Comparison of ENCODE assay signal across 12 mouse cellular contexts in genomic region chr16:4659326-4659725, GRCm38 (mm10). TPM values are rescaled to one million over a fixed set of nuclear protein-coding genes. Genes with fewer than 3 reads are reported as not detected.
A peak's percentile ranks its signal among the peaks of the same experiment; 100 is the strongest.
DNase-seq lines count a peak whose midpoint lies in the region; ATAC-seq lines count a peak whose summit lies in the region.
"Had no signal": no experiment of that assay in that cellular context is flagged by ENCODE, and none has a peak within 500 bp of the region (broad histone marks: within the 10 kb centered on the region; RNA-seq: fewer than 3 reads in every experiment).

No protein-coding gene starts in this region.

- no peak overlapping the region for H3K4me2 ChIP-seq in hindbrain, embryonic 13.5 days
- H3K4me2 ChIP-seq in hindbrain, embryonic 11.5 days (replicated peaks; ENCODE audit: low read depth, low read length): no peak overlapping the region
- H3K4me2 ChIP-seq in neural tube, embryonic 12.5 days (replicated peaks): peak overlapping the region; percentile 23; the same call in 1 of the 2 replicates
- peak overlapping the region; percentile 34; the same call in 1 of the 2 replicates for H3K4me2 ChIP-seq in forebrain, embryonic 12.5 days
- no peak overlapping the region for H3K4me2 ChIP-seq in stomach, embryonic 16.5 days (ENCODE audit: low read depth, low read length)
- H3K4me2 ChIP-seq: liver, embryonic 15.5 days had no signal

- H3K36me3 ChIP-seq in hindbrain, embryonic 13.5 days: peaks cover 47% of the 10 kb centered on the region
- 0 out of 2 replicates have a peak, but pooled peaks cover 2% of the 10 kb centered on the region for H3K36me3 ChIP-seq in hindbrain, embryonic 11.5 days (ENCODE audit: control insufficient read depth, insufficient read depth, low read length)
- H3K36me3 ChIP-seq in neural tube, embryonic 12.5 days: peaks cover 28% of the 10 kb centered on the region
- H3K36me3 ChIP-seq in forebrain, embryonic 12.5 days (replicated peaks): peaks cover 15% of the 10 kb centered on the region
- no peaks in the 10 kb centered on the region for H3K36me3 ChIP-seq in stomach, embryonic 16.5 days (ENCODE audit: control insufficient read depth, insufficient read depth, low read length)

- DNase-seq in hindbrain, embryonic 11.5 days (ENCODE audit: low spot score): no peak
- DNase-seq in neural tube, embryonic 10.5 days (ENCODE audit: extremely low spot score, low spot score): no peak
- DNase-seq: adrenal gland, postnatal 14 days; cerebellum, adult 9-11 months; right cerebral cortex, postnatal 25 days had no signal

- no peak overlapping the region for H3K4me3 ChIP-seq in hindbrain, embryonic 13.5 days
- H3K4me3 ChIP-seq in hindbrain, embryonic 11.5 days (ENCODE audit: low read depth, low read length): no peak overlapping the region
- no peak overlapping the region for H3K4me3 ChIP-seq in neural tube, embryonic 12.5 days
- H3K4me3 ChIP-seq in forebrain, embryonic 12.5 days (replicated peaks): no peak overlapping the region
- H3K4me3 ChIP-seq in stomach, embryonic 16.5 days (replicated peaks; ENCODE audit: low read length): no peak overlapping the region
- H3K4me3 ChIP-seq: liver, embryonic 15.5 days; myocyte had no signal

- no peaks in the 10 kb centered on the region for H3K9me3 ChIP-seq in hindbrain, embryonic 13.5 days
- H3K9me3 ChIP-seq in hindbrain, embryonic 11.5 days (ENCODE audit: control insufficient read depth, low read length): no peaks in the 10 kb centered on the region
- no peaks in the 10 kb centered on the region for H3K9me3 ChIP-seq in neural tube, embryonic 12.5 days
- H3K9me3 ChIP-seq in forebrain, embryonic 12.5 days: no peaks in the 10 kb centered on the region
- H3K9me3 ChIP-seq in stomach, embryonic 16.5 days (replicated peaks; ENCODE audit: control insufficient read depth, low read length): no peaks in the 10 kb centered on the region
- H3K9me3 ChIP-seq: liver, embryonic 15.5 days had no signal

- ATAC-seq in hindbrain, embryonic 13.5 days (ENCODE audit: low FRiP score): no peak
- ATAC-seq in hindbrain, embryonic 11.5 days (ENCODE audit: low FRiP score): no peak
- no peak for ATAC-seq in neural tube, embryonic 12.5 days (ENCODE audit: low FRiP score, low read depth)
- peak; percentile 27; the same call in 1 of the 2 replicates for ATAC-seq in forebrain, embryonic 12.5 days (ENCODE audit: low FRiP score)
- ATAC-seq in stomach, embryonic 16.5 days (ENCODE audit: insufficient read depth, low FRiP score): no peak
- ATAC-seq in erythroblast, adult 5-6 weeks (replicated peaks; ENCODE audit: low FRiP score, poor library complexity, severe bottlenecking): no peak

- peaks cover 18% of the 10 kb centered on the region for H3K4me1 ChIP-seq in hindbrain, embryonic 13.5 days (replicated peaks)
- H3K4me1 ChIP-seq in hindbrain, embryonic 11.5 days (replicated peaks; ENCODE audit: control insufficient read depth, insufficient read depth, low read length): no peaks in the 10 kb centered on the region
- peaks cover 11% of the 10 kb centered on the region; the same call in 1 of the 2 replicates for H3K4me1 ChIP-seq in neural tube, embryonic 12.5 days
- H3K4me1 ChIP-seq in forebrain, embryonic 12.5 days: peaks cover 27% of the 10 kb centered on the region
- peaks cover 19% of the 10 kb centered on the region for H3K4me1 ChIP-seq in stomach, embryonic 16.5 days (ENCODE audit: control insufficient read depth, insufficient read depth, low read length)

- H3K27me3 ChIP-seq in hindbrain, embryonic 13.5 days: no peaks in the 10 kb centered on the region
- H3K27me3 ChIP-seq in hindbrain, embryonic 11.5 days (ENCODE audit: control insufficient read depth, insufficient read depth, low read length): no peaks in the 10 kb centered on the region
- no peaks in the 10 kb centered on the region for H3K27me3 ChIP-seq in neural tube, embryonic 12.5 days (replicated peaks)
- H3K27me3 ChIP-seq in forebrain, embryonic 12.5 days: no peaks in the 10 kb centered on the region
- H3K27me3 ChIP-seq in stomach, embryonic 16.5 days (ENCODE audit: control insufficient read depth, insufficient read depth, low read length): no peaks in the 10 kb centered on the region
- H3K27me3 ChIP-seq: liver, embryonic 15.5 days had no signal

- 31% methylated on average over 2 of the region's 2 CpGs for WGBS in hindbrain, embryonic 13.5 days
- 13% methylated on average over 2 of the region's 2 CpGs for WGBS in hindbrain, embryonic 11.5 days
- WGBS in neural tube, embryonic 12.5 days: 28% methylated on average over 2 of the region's 2 CpGs
- WGBS in forebrain, embryonic 12.5 days: 17% methylated on average over 2 of the region's 2 CpGs
- WGBS in stomach, embryonic 16.5 days: 32% methylated on average over 2 of the region's 2 CpGs

- H3K27ac ChIP-seq in hindbrain, embryonic 13.5 days: peak overlapping the region; percentile 40
- H3K27ac ChIP-seq in hindbrain, embryonic 11.5 days (ENCODE audit: low read depth, low read length): no peak overlapping the region
- no peak overlapping the region for H3K27ac ChIP-seq in neural tube, embryonic 12.5 days
- peak overlapping the region; percentile 74 for H3K27ac ChIP-seq in forebrain, embryonic 12.5 days
- peak overlapping the region; percentile 29; the same call in 1 of the 2 replicates for H3K27ac ChIP-seq in stomach, embryonic 16.5 days (ENCODE audit: low read length)
- H3K27ac ChIP-seq: liver, embryonic 15.5 days had no signal

- H3K9ac ChIP-seq in hindbrain, embryonic 13.5 days: 0 out of 2 replicates have a peak overlapping the region, but pooled peaks have one; percentile 11
- no peak overlapping the region for H3K9ac ChIP-seq in hindbrain, embryonic 11.5 days (ENCODE audit: low read depth, low read length)
- H3K9ac ChIP-seq in neural tube, embryonic 12.5 days: no peak overlapping the region
- 0 out of 2 replicates have a peak overlapping the region, but pooled peaks have one; percentile 33 for H3K9ac ChIP-seq in forebrain, embryonic 12.5 days
- 0 out of 2 replicates have a peak overlapping the region, but pooled peaks have one; percentile 1 for H3K9ac ChIP-seq in stomach, embryonic 16.5 days (ENCODE audit: low read length)
- H3K9ac ChIP-seq: liver, embryonic 15.5 days had no signal

RNA-seq across cellular contexts. Expression of gene Dnaja3, which starts 19.5 kb away (rescaled TPM):
- 52.7 and 54.8 TPM in 2 replicates for polyA plus RNA-seq in hindbrain, embryonic 13.5 days (2015; fragmentation: Nextera tagmentation; extraction: Ambion mirVana)
- 49.1 and 54.0 TPM in 2 replicates for polyA plus RNA-seq in hindbrain, embryonic 11.5 days (2014; fragmentation: Nextera tagmentation; extraction: Ambion mirVana)
- polyA plus RNA-seq in neural tube, embryonic 12.5 days (2016; fragmentation: Nextera tagmentation; extraction: Ambion mirVana): 51.5 and 56.4 TPM in 2 replicates
- 51.4 and 58.0 TPM in 2 replicates for polyA plus RNA-seq in forebrain, embryonic 12.5 days (2016; fragmentation: Nextera tagmentation; extraction: Ambion mirVana)
- 73.1 and 76.6 TPM in 2 replicates for polyA plus RNA-seq in stomach, embryonic 16.5 days (2015; fragmentation: Nextera tagmentation; extraction: Ambion mirVana)
- total RNA-seq in erythroblast, adult 5-6 weeks (2015; ENCODE audit: low replicate concordance): 4.8 and 6.9 TPM in 2 replicates
- 9.5 and 10.9 TPM in 2 replicates for total RNA-seq in erythroblast, adult 5-6 weeks (2017; ENCODE audit: low replicate concordance)

RNA-seq across cellular contexts. Expression of gene Vasn, which starts 19.6 kb away (rescaled TPM):
- polyA plus RNA-seq in hindbrain, embryonic 13.5 days (2015; fragmentation: Nextera tagmentation; extraction: Ambion mirVana): 6.3 and 7.3 TPM in 2 replicates
- polyA plus RNA-seq in hindbrain, embryonic 11.5 days (2014; fragmentation: Nextera tagmentation; extraction: Ambion mirVana): 7.9 and 9.4 TPM in 2 replicates
- 10.9 and 11.3 TPM in 2 replicates for polyA plus RNA-seq in neural tube, embryonic 12.5 days (2016; fragmentation: Nextera tagmentation; extraction: Ambion mirVana)
- polyA plus RNA-seq in forebrain, embryonic 12.5 days (2016; fragmentation: Nextera tagmentation; extraction: Ambion mirVana): 5.2 and 6.8 TPM in 2 replicates
- 18.3 and 18.4 TPM in 2 replicates for polyA plus RNA-seq in stomach, embryonic 16.5 days (2015; fragmentation: Nextera tagmentation; extraction: Ambion mirVana)
- not detected in 2 replicates for total RNA-seq in erythroblast, adult 5-6 weeks (2015; ENCODE audit: low replicate concordance)
- not detected in 2 replicates for total RNA-seq in erythroblast, adult 5-6 weeks (2017; ENCODE audit: low replicate concordance)

RNA-seq across cellular contexts. Expression of gene Coro7, which starts 20.3 kb away (rescaled TPM):
- polyA plus RNA-seq in hindbrain, embryonic 13.5 days (2015; fragmentation: Nextera tagmentation; extraction: Ambion mirVana): 29.1 and 30.7 TPM in 2 replicates
- polyA plus RNA-seq in hindbrain, embryonic 11.5 days (2014; fragmentation: Nextera tagmentation; extraction: Ambion mirVana): 14.4 and 15.0 TPM in 2 replicates
- 23.6 and 31.2 TPM in 2 replicates for polyA plus RNA-seq in neural tube, embryonic 12.5 days (2016; fragmentation: Nextera tagmentation; extraction: Ambion mirVana)
- polyA plus RNA-seq in forebrain, embryonic 12.5 days (2016; fragmentation: Nextera tagmentation; extraction: Ambion mirVana): 13.5 and 18.5 TPM in 2 replicates
- polyA plus RNA-seq in stomach, embryonic 16.5 days (2015; fragmentation: Nextera tagmentation; extraction: Ambion mirVana): 19.7 and 20.6 TPM in 2 replicates
- 14.6 and 24.2 TPM in 2 replicates for total RNA-seq in erythroblast, adult 5-6 weeks (2015; ENCODE audit: low replicate concordance)
- total RNA-seq in erythroblast, adult 5-6 weeks (2017; ENCODE audit: low replicate concordance): 5.3 and 9.6 TPM in 2 replicates

RNA-seq across cellular contexts. Expression of gene Pam16, which starts 34.5 kb away (rescaled TPM):
- polyA plus RNA-seq in hindbrain, embryonic 13.5 days (2015; fragmentation: Nextera tagmentation; extraction: Ambion mirVana): 169 and 188 TPM in 2 replicates
- 113 and 117 TPM in 2 replicates for polyA plus RNA-seq in hindbrain, embryonic 11.5 days (2014; fragmentation: Nextera tagmentation; extraction: Ambion mirVana)
- polyA plus RNA-seq in neural tube, embryonic 12.5 days (2016; fragmentation: Nextera tagmentation; extraction: Ambion mirVana): 121 and 143 TPM in 2 replicates
- 114 TPM in 2 replicates for polyA plus RNA-seq in forebrain, embryonic 12.5 days (2016; fragmentation: Nextera tagmentation; extraction: Ambion mirVana)
- 47.9 and 75.3 TPM in 2 replicates for polyA plus RNA-seq in stomach, embryonic 16.5 days (2015; fragmentation: Nextera tagmentation; extraction: Ambion mirVana)
- total RNA-seq in erythroblast, adult 5-6 weeks (2015; ENCODE audit: low replicate concordance): 3.3 and 10.6 TPM in 2 replicates
- total RNA-seq in erythroblast, adult 5-6 weeks (2017; ENCODE audit: low replicate concordance): 7.9 and 11.6 TPM in 2 replicates

RNA-seq across cellular contexts. Expression of gene Nmral1, which starts 59.8 kb away (rescaled TPM):
- 65.1 and 71.7 TPM in 2 replicates for polyA plus RNA-seq in hindbrain, embryonic 13.5 days (2015; fragmentation: Nextera tagmentation; extraction: Ambion mirVana)
- polyA plus RNA-seq in hindbrain, embryonic 11.5 days (2014; fragmentation: Nextera tagmentation; extraction: Ambion mirVana): 147 and 162 TPM in 2 replicates
- polyA plus RNA-seq in neural tube, embryonic 12.5 days (2016; fragmentation: Nextera tagmentation; extraction: Ambion mirVana): 98.7 and 105 TPM in 2 replicates
- 167 and 170 TPM in 2 replicates for polyA plus RNA-seq in forebrain, embryonic 12.5 days (2016; fragmentation: Nextera tagmentation; extraction: Ambion mirVana)
- 44.7 and 45.6 TPM in 2 replicates for polyA plus RNA-seq in stomach, embryonic 16.5 days (2015; fragmentation: Nextera tagmentation; extraction: Ambion mirVana)
- total RNA-seq in erythroblast, adult 5-6 weeks (2015; ENCODE audit: low replicate concordance): 4.6 and 14.4 TPM in 2 replicates
- 10.6 and 16.4 TPM in 2 replicates for total RNA-seq in erythroblast, adult 5-6 weeks (2017; ENCODE audit: low replicate concordance)

Comparison
In these comparisons a context has a peak if more than half of its experiments do, and no peak if none do; other contexts are left out.
1. H3K27ac ChIP-seq: peak in hindbrain, embryonic 13.5 days (single experiment), forebrain, embryonic 12.5 days (single experiment) and stomach, embryonic 16.5 days (single experiment); none in hindbrain, embryonic 11.5 days (single experiment) and neural tube, embryonic 12.5 days (single experiment).
2. H3K9ac ChIP-seq: peak in hindbrain, embryonic 13.5 days (single experiment), forebrain, embryonic 12.5 days (single experiment) and stomach, embryonic 16.5 days (single experiment); none in hindbrain, embryonic 11.5 days (single experiment) and neural tube, embryonic 12.5 days (single experiment).
3. H3K4me2 ChIP-seq: peak in neural tube, embryonic 12.5 days (single experiment) and forebrain, embryonic 12.5 days (single experiment); none in hindbrain, embryonic 13.5 days (single experiment), hindbrain, embryonic 11.5 days (single experiment) and stomach, embryonic 16.5 days (single experiment).